Mouse (Mus musculus) CD4-positive, CD25-positive, alpha-beta regulatory T cell, adult 2 months (primary cell): ENCODE data around the gene Saxo1.

Experiments used
- DNase-seq: peaks from one replicate; pipeline ENCODE4 v3.0.0-alpha.2; 2012; ENCODE audit warnings: low read depth, low spot score

Saxo1 gene

GRCm38 (mm10) chr4:86558228-86558627 lies at the start of gene Saxo1:
Saxo1 (minus strand) TSS chr4:86558328.
- DNase-seq: no peak

DNA sequence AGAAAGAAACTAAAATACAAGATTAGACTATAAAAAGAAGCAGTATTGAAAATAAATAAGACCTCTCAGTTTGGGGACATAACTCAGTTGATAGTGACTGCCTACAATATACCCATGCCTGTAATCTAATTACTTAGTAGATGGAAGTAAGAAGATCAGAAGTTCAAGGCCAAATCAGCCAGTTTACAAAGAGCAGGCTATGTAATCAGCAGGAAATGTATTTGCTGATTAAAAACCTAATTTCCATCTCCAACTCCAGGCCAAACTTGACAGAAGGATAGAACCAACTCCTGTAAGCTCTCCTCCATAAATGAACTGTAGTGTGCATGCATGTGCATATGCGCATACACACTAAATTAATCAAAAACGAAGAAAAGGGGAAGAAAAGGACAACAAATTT lies 33.2 kb upstream of the Saxo1 start:
- no peak for DNase-seq

DNA sequence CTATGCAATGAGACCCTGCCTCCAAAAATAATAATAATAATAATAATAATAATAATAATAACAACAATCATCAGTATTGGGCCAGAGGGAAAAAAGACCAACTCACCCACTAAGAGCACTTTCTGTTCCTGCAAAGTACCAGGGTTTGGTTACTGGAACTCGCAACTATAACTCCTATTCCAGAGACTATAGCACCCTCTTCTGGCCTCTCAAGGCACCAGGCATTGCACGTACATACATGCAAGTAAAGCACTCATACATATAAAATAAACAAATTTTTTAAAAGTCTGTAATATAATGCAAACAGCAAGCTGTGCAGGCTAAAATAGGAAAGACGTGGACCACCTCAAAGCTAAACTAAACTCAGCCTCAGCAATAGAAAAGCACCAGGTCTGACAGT lies 30.1 kb upstream of the Saxo1 start:
- peak; percentile 34 for DNase-seq

GRCm38 (mm10) chr4:86580591-86580990 lies 22.5 kb upstream of the Saxo1 start:
- DNase-seq: no peak

GRCm38 (mm10) chr4:86580056-86580455 lies 21.9 kb upstream of the Saxo1 start:
- no peak for DNase-seq

GRCm38 (mm10) chr4:86576630-86577225 lies 18.6 kb upstream of the Saxo1 start:
- DNase-seq: no peak

GRCm38 (mm10) chr4:86576120-86576541 lies 18.0 kb upstream of the Saxo1 start:
- DNase-seq: no peak

- peak; percentile 97 for DNase-seq
Observed at GRCm38 (mm10) chr4:86575283-86575983, 17.3 kb upstream of the Saxo1 start, which contains the start of gene Rraga. Rraga (plus strand) TSS chr4:86575668.

GRCm38 (mm10) chr4:86574939-86575282 lies 16.8 kb upstream of the Saxo1 start:
- no peak for DNase-seq

GRCm38 (mm10) chr4:86561061-86561460 lies 2.9 kb upstream of the Saxo1 start:
- DNase-seq: no peak

- DNase-seq: no peak
Observed at GRCm38 (mm10) chr4:86559006-86559405, 878 bp upstream of the Saxo1 start.

- no peak for DNase-seq
Observed at GRCm38 (mm10) chr4:86557371-86557770, 757 bp downstream of the Saxo1 start.

DNA sequence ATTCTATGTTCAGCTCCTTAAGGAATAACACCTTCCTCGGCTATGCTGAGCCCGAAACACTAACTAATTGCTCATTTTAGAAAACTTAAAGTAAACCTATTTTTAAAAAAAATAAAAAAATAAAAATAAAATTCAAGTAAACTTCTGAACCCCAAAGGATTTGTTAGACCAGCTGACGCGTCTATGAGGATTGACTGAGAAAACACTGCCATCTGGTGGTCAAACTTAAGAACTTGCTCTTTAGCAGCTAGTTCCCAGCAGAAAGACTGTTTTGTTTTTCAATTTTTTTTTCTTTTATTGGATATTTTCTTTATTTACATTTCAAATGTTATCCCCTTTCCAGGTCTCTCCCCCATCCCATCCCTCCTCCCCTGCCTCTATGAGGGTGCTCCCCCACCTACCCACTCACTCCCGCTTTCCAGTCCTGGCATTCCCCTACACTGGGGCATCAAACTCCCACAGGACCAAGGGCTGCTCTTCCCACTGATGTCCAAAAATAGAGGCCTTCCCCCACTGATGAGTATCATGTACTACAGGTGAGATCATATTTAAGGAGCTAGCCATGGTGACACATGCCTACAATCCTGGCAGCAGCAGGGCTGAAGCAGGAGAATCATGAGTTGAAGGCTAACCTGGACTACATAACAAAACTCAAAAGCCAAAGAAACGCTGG lies 3.0 kb downstream of the Saxo1 start:
- DNase-seq: peak; percentile 71

DNA sequence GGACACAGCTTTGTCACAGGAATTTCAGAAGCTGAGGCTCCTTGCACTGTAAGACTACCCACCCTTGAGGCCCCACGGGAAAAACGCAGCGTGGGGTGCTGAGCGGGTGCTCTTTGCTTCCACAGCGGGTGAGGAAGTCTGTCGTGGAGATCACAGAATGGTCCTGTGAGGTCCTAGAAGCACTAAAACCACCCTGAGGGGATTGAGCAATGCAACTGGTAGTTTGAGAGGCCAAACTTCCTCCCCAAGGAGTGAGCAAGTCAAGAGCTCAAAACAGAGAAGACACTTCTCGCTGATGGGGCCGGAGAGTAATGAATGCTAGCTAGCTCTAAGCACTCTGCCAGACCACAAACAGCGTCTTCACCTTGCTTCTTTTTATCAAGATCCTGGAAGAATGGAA lies 9.8 kb downstream of the Saxo1 start:
- no peak for DNase-seq

GRCm38 (mm10) chr4:86545615-86546014 lies 12.5 kb downstream of the Saxo1 start:
- no peak for DNase-seq

- DNase-seq: no peak
Observed at GRCm38 (mm10) chr4:86543999-86544398, 14.1 kb downstream of the Saxo1 start.

DNA sequence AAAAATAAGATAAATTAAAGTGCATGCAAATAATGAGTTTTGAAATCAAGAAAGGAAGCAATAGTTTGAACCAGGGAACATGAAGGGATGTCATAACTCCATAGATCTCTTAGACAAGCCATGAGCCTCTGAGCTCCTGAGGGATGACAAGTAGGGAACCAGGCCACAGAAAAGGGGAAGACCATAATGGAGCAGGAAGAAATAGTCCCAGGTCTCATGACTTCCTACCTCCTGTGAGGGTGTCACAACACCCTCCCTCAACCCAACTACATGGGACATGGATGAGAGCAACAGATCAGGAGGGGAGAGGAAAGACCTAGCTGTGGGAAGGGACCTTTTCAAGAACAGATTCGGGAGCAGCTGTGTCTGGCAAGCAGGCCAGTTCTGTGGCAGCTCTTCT lies 16.6 kb downstream of the Saxo1 start:
- DNase-seq: no peak

DNA sequence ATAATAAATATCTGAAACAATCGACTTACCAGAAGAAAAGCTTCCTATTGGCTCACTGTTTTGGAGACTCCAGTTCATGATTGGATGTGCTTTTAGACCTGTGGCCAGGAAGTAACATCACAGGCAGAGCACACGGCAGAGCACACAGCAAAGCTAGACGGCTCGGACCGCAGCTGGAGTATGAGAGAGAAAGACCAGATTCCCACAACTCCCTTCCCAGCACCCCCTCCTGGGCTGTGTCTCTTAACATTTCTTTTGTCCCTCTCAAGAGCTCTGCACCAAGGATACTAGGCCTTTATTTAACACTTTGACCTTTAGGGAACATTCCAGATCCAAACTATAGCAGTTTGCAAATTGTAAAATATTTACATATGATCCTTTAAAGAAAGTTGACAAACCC lies 19.2 kb downstream of the Saxo1 start:
- DNase-seq: no peak

DNA sequence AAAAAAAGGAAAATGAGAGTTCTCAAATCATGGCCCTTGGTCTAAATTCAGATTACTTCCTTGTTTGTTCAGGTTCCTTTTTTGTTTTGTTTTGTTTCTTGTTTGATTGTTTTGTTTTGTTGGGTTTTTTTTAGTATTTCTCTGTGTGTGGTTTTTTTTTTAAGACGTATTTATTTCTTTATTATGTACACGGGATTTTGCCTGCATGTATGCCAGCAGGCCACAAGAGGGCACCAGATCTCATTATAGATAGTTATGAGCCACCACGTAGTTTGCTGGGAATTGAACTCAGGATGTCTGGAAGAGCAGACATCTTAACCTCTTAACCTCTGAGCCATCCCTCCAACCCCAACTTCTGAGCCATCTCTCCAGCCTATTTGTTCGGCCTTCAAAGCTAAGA lies 20.2 kb downstream of the Saxo1 start:
- DNase-seq: peak; percentile 70

- no peak for DNase-seq
Observed at GRCm38 (mm10) chr4:86534091-86534481, 24.0 kb downstream of the Saxo1 start.

DNA sequence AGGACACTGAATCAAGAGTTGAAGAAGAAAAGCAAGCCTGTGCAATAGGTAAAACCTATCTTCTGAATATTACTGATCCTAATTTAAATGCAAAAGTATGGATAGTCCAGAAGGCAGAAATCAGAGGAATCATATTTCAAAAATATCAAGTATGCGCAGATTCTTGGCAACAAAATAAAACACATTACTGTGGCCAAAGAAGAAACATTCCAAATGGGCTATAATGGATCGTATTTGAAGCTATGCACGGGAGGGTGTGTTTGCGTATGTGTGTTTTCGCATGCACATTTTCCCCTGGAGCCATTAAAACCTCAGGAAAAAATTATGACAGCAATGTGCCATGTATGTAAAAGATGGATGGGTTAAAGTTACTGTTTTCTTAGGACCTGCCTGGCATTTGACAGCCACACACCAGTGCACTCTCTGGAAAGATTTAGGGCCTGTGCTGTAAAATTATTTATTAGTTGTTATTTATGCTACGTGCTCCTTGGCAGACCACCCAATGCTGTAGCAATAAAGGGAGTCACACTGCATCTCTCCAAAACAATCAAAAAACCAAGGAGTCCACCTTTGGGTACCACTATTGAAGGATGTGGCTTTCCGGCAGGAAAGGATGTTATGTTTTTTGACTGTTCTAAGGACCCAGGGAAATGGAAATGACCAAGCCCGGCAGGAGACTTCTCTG lies 24.6 kb downstream of the Saxo1 start:
- DNase-seq: no peak

DNA sequence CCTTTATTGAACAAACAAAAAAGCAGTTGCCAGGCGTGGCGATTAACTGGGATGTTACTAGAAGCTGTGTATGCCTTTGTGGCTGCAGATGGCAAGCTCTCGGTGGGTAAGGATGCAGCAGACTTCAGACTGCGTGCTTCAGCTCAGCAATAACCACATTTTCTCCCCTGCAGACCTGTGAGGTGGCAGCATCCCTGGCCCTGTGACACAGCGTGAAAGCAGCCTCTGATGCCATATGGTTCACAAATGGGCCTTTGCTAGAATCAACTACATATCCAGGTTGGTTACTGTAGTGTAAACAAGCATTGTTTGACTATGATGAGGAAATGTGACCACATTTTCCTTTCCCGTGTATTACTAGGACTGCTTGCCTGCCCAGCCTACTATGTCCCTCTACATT lies 29.0 kb downstream of the Saxo1 start:
- no peak for DNase-seq
